Comparison of ENCODE assay signal across 18 mouse cellular contexts in genomic region chr4:151285432-151285831, GRCm38 (mm10).
A peak's percentile ranks its signal among the peaks of the same experiment; 100 is the strongest.
DNase-seq lines count a peak whose midpoint lies in the region; ATAC-seq lines count a peak whose summit lies in the region.
"Had no signal": no experiment of that assay in that cellular context is flagged by ENCODE, and none has a peak within 500 bp of the region (broad histone marks: within the 10 kb centered on the region; RNA-seq: fewer than 3 reads in every experiment).

No protein-coding gene starts in this region.

- no peak overlapping the region for H3K4me2 ChIP-seq in hindbrain, embryonic 15.5 days
- no peak overlapping the region for H3K4me2 ChIP-seq in hindbrain, embryonic 14.5 days (replicated peaks)
- no peak overlapping the region for H3K4me2 ChIP-seq in kidney, embryonic 14.5 days (replicated peaks; ENCODE audit: low read depth, low read length)
- H3K4me2 ChIP-seq: forebrain, embryonic 12.5 days; neural tube, embryonic 12.5 days had no signal

- peaks cover 31% of the 10 kb centered on the region for H3K4me1 ChIP-seq in hindbrain, embryonic 15.5 days (replicated peaks)
- H3K4me1 ChIP-seq in hindbrain, embryonic 14.5 days (replicated peaks; ENCODE audit: control insufficient read depth, insufficient read depth, low read length), result peaks cover 17% of the 10 kb centered on the region
- no peaks in the 10 kb centered on the region for H3K4me1 ChIP-seq in kidney, embryonic 14.5 days (ENCODE audit: control insufficient read depth, insufficient read depth, low read length)

- 76% methylated on average over 3 of the region's 3 CpGs for WGBS in hindbrain, embryonic 15.5 days
- WGBS in hindbrain, embryonic 14.5 days, result 67% methylated on average over 3 of the region's 3 CpGs
- 72% methylated on average over 3 of the region's 3 CpGs for WGBS in kidney, embryonic 14.5 days

- no peaks in the 10 kb centered on the region for H3K36me3 ChIP-seq in hindbrain, embryonic 15.5 days
- no peaks in the 10 kb centered on the region for H3K36me3 ChIP-seq in hindbrain, embryonic 14.5 days (replicated peaks; ENCODE audit: control insufficient read depth, insufficient read depth)
- no peaks in the 10 kb centered on the region for H3K36me3 ChIP-seq in kidney, embryonic 14.5 days (ENCODE audit: control insufficient read depth, insufficient read depth, low read length)
- H3K36me3 ChIP-seq: forebrain, embryonic 12.5 days; neural tube, embryonic 12.5 days had no signal

- ATAC-seq in hindbrain, embryonic 15.5 days (ENCODE audit: low FRiP score, low read depth), result no peak
- no peak for ATAC-seq in hindbrain, embryonic 14.5 days (ENCODE audit: low FRiP score)
- ATAC-seq in kidney, embryonic 14.5 days (ENCODE audit: low FRiP score, low TSS enrichment), result no peak

- no peaks in the 10 kb centered on the region for H3K27me3 ChIP-seq in hindbrain, embryonic 15.5 days
- H3K27me3 ChIP-seq in hindbrain, embryonic 14.5 days (ENCODE audit: control insufficient read depth, insufficient read depth, low read length), result no peaks in the 10 kb centered on the region
- H3K27me3 ChIP-seq in kidney, embryonic 14.5 days (ENCODE audit: control insufficient read depth, insufficient read depth, low read length), result no peaks in the 10 kb centered on the region
- H3K27me3 ChIP-seq: neural tube, embryonic 12.5 days had no signal

- no peaks in the 10 kb centered on the region for H3K9me3 ChIP-seq in hindbrain, embryonic 15.5 days
- H3K9me3 ChIP-seq in hindbrain, embryonic 14.5 days (ENCODE audit: control insufficient read depth, low read length), result no peaks in the 10 kb centered on the region
- H3K9me3 ChIP-seq in kidney, embryonic 14.5 days (ENCODE audit: control insufficient read depth, low read length), result no peaks in the 10 kb centered on the region
- H3K9me3 ChIP-seq: forebrain, embryonic 12.5 days; neural tube, embryonic 12.5 days had no signal

- H3K4me3 ChIP-seq in hindbrain, embryonic 15.5 days, result no peak overlapping the region
- no peak overlapping the region for H3K4me3 ChIP-seq in hindbrain, embryonic 14.5 days (replicated peaks; ENCODE audit: low read length)
- H3K4me3 ChIP-seq in kidney, embryonic 14.5 days (ENCODE audit: low read length), result no peak overlapping the region
- H3K4me3 ChIP-seq: forebrain, embryonic 12.5 days; neural tube, embryonic 12.5 days had no signal

- H3K9ac ChIP-seq in hindbrain, embryonic 15.5 days, result no peak overlapping the region
- H3K9ac ChIP-seq in hindbrain, embryonic 14.5 days, result no peak overlapping the region
- H3K9ac ChIP-seq in kidney, embryonic 14.5 days (ENCODE audit: low read depth, low read length), result no peak overlapping the region
- H3K9ac ChIP-seq: forebrain, embryonic 12.5 days; neural tube, embryonic 12.5 days had no signal

- peak overlapping the region; percentile 72 for H3K27ac ChIP-seq in hindbrain, embryonic 15.5 days (replicated peaks)
- no peak overlapping the region; the same call in 1 of the 2 replicates for H3K27ac ChIP-seq in hindbrain, embryonic 14.5 days
- H3K27ac ChIP-seq in kidney, embryonic 14.5 days (ENCODE audit: low read depth, low read length), result no peak overlapping the region
- H3K27ac ChIP-seq: forebrain, embryonic 12.5 days had no signal

- no peak for DNase-seq in hindbrain, embryonic 14.5 days (ENCODE audit: low spot score)
- DNase-seq in retina, embryonic 14.5 days (ENCODE audit: low spot score), result peak; percentile 71
- DNase-seq in retina, postnatal 1 day, result no peak
- peak; percentile 5 for DNase-seq in adipocyte (ENCODE audit: low spot score)
- no peak for DNase-seq in adrenal gland, adult 2 months
- DNase-seq: B cell, adult 2 months; cerebellum, adult 8-10 months; gastrocnemius, postnatal 14 days; kidney, adult 18-20 months; kidney, postnatal 10 days; liver; lung, postnatal 14 days; right cerebral cortex, postnatal 25 days; thymus, adult 2 months had no signal

Comparison
In these comparisons a context has a peak if more than half of its experiments do, and no peak if none do; other contexts are left out.
1. DNase-seq: peak in retina, embryonic 14.5 days (single experiment) and adipocyte (single experiment); none in hindbrain, embryonic 14.5 days (single experiment), retina, postnatal 1 day (single experiment) and adrenal gland, adult 2 months (single experiment).